Mouse (Mus musculus) frontal cortex, postnatal 25 days (tissue): ENCODE data around the gene Lyl1.

Source experiments
- DNase-seq, 2 experiments: peaks; one replicate each; pipeline ENCODE4 v3.0.0; 2022; ENCODE audit warnings: low spot score in 2 of 2

The Lyl1 gene

GRCm38 (mm10) chr8:84703466-84704249 lies 2.4 kb downstream of the Lyl1 start:
- no peak for DNase-seq

- no peak for DNase-seq
Measured at GRCm38 (mm10) chr8:84704356-84704755, 3.1 kb downstream of the Lyl1 start.

- no peak for DNase-seq
Measured at GRCm38 (mm10) chr8:84704867-84705831, 3.9 kb downstream of the Lyl1 start.

GRCm38 (mm10) chr8:84705960-84706359 lies 4.7 kb downstream of the Lyl1 start:
- DNase-seq: no peak

- DNase-seq: no peak
Measured at GRCm38 (mm10) chr8:84706610-84707266, 5.5 kb downstream of the Lyl1 start.

GRCm38 (mm10) chr8:84707267-84707883 lies 6.1 kb downstream of the Lyl1 start:
- DNase-seq: no peak

GRCm38 (mm10) chr8:84708071-84708541 lies 6.8 kb downstream of the Lyl1 start:
- no peak for DNase-seq

GRCm38 (mm10) chr8:84708774-84709475 lies 7.7 kb downstream of the Lyl1 start:
- DNase-seq: peak; percentile 84 to 86

GRCm38 (mm10) chr8:84709931-84710330 lies 8.7 kb downstream of the Lyl1 start:
- no peak for DNase-seq

GRCm38 (mm10) chr8:84711312-84711711 lies 10.1 kb downstream of the Lyl1 start:
- no peak for DNase-seq

GRCm38 (mm10) chr8:84711933-84712758 lies 10.9 kb downstream of the Lyl1 start:
- no peak for DNase-seq

GRCm38 (mm10) chr8:84712759-84713120 lies 11.5 kb downstream of the Lyl1 start:
- no peak for DNase-seq

GRCm38 (mm10) chr8:84713381-84713780 lies 12.1 kb downstream of the Lyl1 start:
- no peak for DNase-seq

GRCm38 (mm10) chr8:84714161-84714560 lies 12.9 kb downstream of the Lyl1 start:
- no peak for DNase-seq

GRCm38 (mm10) chr8:84715893-84716468 lies 14.7 kb downstream of the Lyl1 start:
- no peak for DNase-seq

- DNase-seq: no peak
Measured at GRCm38 (mm10) chr8:84716790-84717189, 15.5 kb downstream of the Lyl1 start.

- no peak for DNase-seq
Measured at GRCm38 (mm10) chr8:84718476-84718875, 17.2 kb downstream of the Lyl1 start.

- no peak for DNase-seq
Measured at GRCm38 (mm10) chr8:84718959-84719690, 17.9 kb downstream of the Lyl1 start.

- DNase-seq: no peak
Measured at GRCm38 (mm10) chr8:84722530-84722849, 21.2 kb downstream of the Lyl1 start.
